Mouse (Mus musculus) embryonic facial prominence, embryonic 14.5 days (tissue): Measurements from ENCODE around the gene Kat2b. TPM values are rescaled to one million over a fixed set of nuclear protein-coding genes. Genes with fewer than 3 reads are reported as not detected.

Experiments used
- ATAC-seq: fragments of 200-750 bp; cut with Nextera tagmentation; 2 replicates; pipeline ENCODE4 v1.8.0; 2017; ENCODE audit warnings: low read depth, moderate number of reproducible peaks, moderate TSS enrichment
- DNase-seq: peaks from one replicate; pipeline ENCODE4 v3.0.0-alpha.2; 2015; ENCODE audit warnings: low spot score
- H3K27ac ChIP-seq: fragments of 300-500 bp; sonication (generic); replicated peaks from 2 replicates; pipeline ENCODE4 v1.5.1; 2014; ENCODE audit warnings: low read depth, mild to moderate bottlenecking, low read length, moderate library complexity
- H3K27me3 ChIP-seq: fragments of 300-500 bp; sonication (generic); replicated peaks from 2 replicates; pipeline ENCODE4 v1.6.1; 2014; ENCODE audit warnings: low read length; ENCODE audit not compliant: control insufficient read depth, insufficient read depth
- H3K36me3 ChIP-seq: fragments of 300-500 bp; sonication (generic); 2 replicates; pipeline ENCODE4 v1.6.1; 2014; ENCODE audit warnings: low read length, mixed read lengths; ENCODE audit not compliant: control insufficient read depth, insufficient read depth
- H3K4me1 ChIP-seq: fragments of 300-500 bp; sonication (generic); 2 replicates; pipeline ENCODE4 v1.6.1; 2014; ENCODE audit warnings: antibody characterized with exemption, low read length; ENCODE audit not compliant: control insufficient read depth, insufficient read depth
- H3K4me2 ChIP-seq: fragments of 300-500 bp; sonication (generic); 2 replicates; pipeline ENCODE4 v1.6.1; 2014; ENCODE audit warnings: low read depth, mild to moderate bottlenecking, low read length, moderate library complexity, mixed read lengths
- H3K4me3 ChIP-seq: fragments of 300-500 bp; sonication (generic); 2 replicates; pipeline ENCODE4 v1.5.1; 2014; ENCODE audit warnings: low read depth, mild to moderate bottlenecking, low read length
- H3K9ac ChIP-seq: fragments of 300-500 bp; sonication (generic); 2 replicates; pipeline ENCODE4 v1.6.1; 2014; ENCODE audit warnings: low read depth, mild to moderate bottlenecking, low read length, moderate library complexity, mixed read lengths
- H3K9me3 ChIP-seq: fragments of 300-500 bp; sonication (generic); 2 replicates; pipeline ENCODE4 v1.6.1; 2016; ENCODE audit warnings: low read length; ENCODE audit not compliant: control insufficient read depth
- WGBS: fragments of 180-500 bp; shearing (Covaris S2); extraction: QIAGEN DNeasy Blood & Tissue Kit; methylation state at CpG from one replicate; pipeline ENCODE4 v1.1.7; 2014; 5-methylcytosine and 5-hydroxymethylcytosine counted together
- polyA plus RNA-seq: library from polyadenylated mRNA; unstranded; fragments of >200 nt; fragmentation: Nextera tagmentation; extraction: Ambion mirVana; gene quantifications from 2 replicates; pipeline ENCODE4 v1.2.1, GENCODE M21; 2014

Kat2b gene
- polyA plus RNA-seq, 1 experiment from 2014 or later: 7.3 TPM

GRCm38 (mm10) chr17:53623762-53624161, 57.1 kb downstream of the Kat2b start:
- H3K4me3 ChIP-seq: no peak overlapping the region
- no peak overlapping the region for H3K9ac ChIP-seq
- no peaks in the 10 kb centered on the region for H3K9me3 ChIP-seq
- H3K4me2 ChIP-seq: no peak overlapping the region
- H3K27ac ChIP-seq: no peak overlapping the region
- no peak for DNase-seq
- no peaks in the 10 kb centered on the region for H3K4me1 ChIP-seq
- no peaks in the 10 kb centered on the region for H3K27me3 ChIP-seq
- 77% methylated on average over 9 of the region's 9 CpGs for WGBS
- no peak for ATAC-seq
- peaks cover 6% of the 10 kb centered on the region; the same call in 1 of the 2 replicates for H3K36me3 ChIP-seq

- Histone ChIP-seq H3K9ac (no peak overlapping the region), H3K4me2 (no peak overlapping the region), H3K4me3 (no peak overlapping the region), H3K9me3 (no peaks in the 10 kb centered on the region), H3K36me3 (peaks cover 6% of the 10 kb centered on the region; the same call in 1 of the 2 replicates), H3K27me3 (no peaks in the 10 kb centered on the region), H3K27ac (no peak overlapping the region), H3K4me1 (no peaks in the 10 kb centered on the region)
- ATAC-seq: no peak
- 88% methylated on average over 3 of the region's 3 CpGs for WGBS
- no peak for DNase-seq
Observed at GRCm38 (mm10) chr17:53626160-53626559, 59.5 kb downstream of the Kat2b start.

GRCm38 (mm10) chr17:53627497-53627896, 60.8 kb downstream of the Kat2b start:
- no peak overlapping the region for H3K4me2 ChIP-seq
- no peaks in the 10 kb centered on the region for H3K9me3 ChIP-seq
- no peak for ATAC-seq
- no peak for DNase-seq
- no peak overlapping the region for H3K9ac ChIP-seq
- H3K4me1 ChIP-seq: no peaks in the 10 kb centered on the region
- H3K36me3 ChIP-seq: peaks cover 11% of the 10 kb centered on the region; the same call in 1 of the 2 replicates
- no peak overlapping the region for H3K4me3 ChIP-seq
- 77% methylated on average over 4 of the region's 4 CpGs for WGBS
- no peaks in the 10 kb centered on the region for H3K27me3 ChIP-seq
- H3K27ac ChIP-seq: no peak overlapping the region

GRCm38 (mm10) chr17:53628131-53628530, 61.5 kb downstream of the Kat2b start:
- no peak for ATAC-seq
- no peaks in the 10 kb centered on the region for H3K4me1 ChIP-seq
- H3K27me3 ChIP-seq: no peaks in the 10 kb centered on the region
- H3K4me3 ChIP-seq: no peak overlapping the region
- DNase-seq: no peak
- no peak overlapping the region for H3K27ac ChIP-seq
- H3K4me2 ChIP-seq: no peak overlapping the region
- 69% methylated on average over 5 of the region's 5 CpGs for WGBS
- no peak overlapping the region for H3K9ac ChIP-seq
- peaks cover 15% of the 10 kb centered on the region; the same call in 1 of the 2 replicates for H3K36me3 ChIP-seq
- no peaks in the 10 kb centered on the region for H3K9me3 ChIP-seq

- Histone ChIP-seq H3K4me2 (no peak overlapping the region), H3K27ac (no peak overlapping the region), H3K9ac (no peak overlapping the region), H3K4me3 (no peak overlapping the region), H3K4me1 (no peaks in the 10 kb centered on the region), H3K36me3 (0 out of 2 replicates have a peak, but pooled peaks cover 8% of the 10 kb centered on the region), H3K9me3 (no peaks in the 10 kb centered on the region), H3K27me3 (no peaks in the 10 kb centered on the region)
- DNase-seq: no peak
- no peak for ATAC-seq
Observed at GRCm38 (mm10) chr17:53631344-53631743, 64.7 kb downstream of the Kat2b start.

GRCm38 (mm10) chr17:53643360-53643759, 76.7 kb downstream of the Kat2b start:
- Histone ChIP-seq H3K4me2 (no peak overlapping the region), H3K27ac (no peak overlapping the region), H3K9me3 (no peaks in the 10 kb centered on the region), H3K4me3 (no peak overlapping the region), H3K36me3 (peaks cover 63% of the 10 kb centered on the region), H3K4me1 (no peaks in the 10 kb centered on the region), H3K27me3 (no peaks in the 10 kb centered on the region), H3K9ac (no peak overlapping the region)
- DNase-seq (no peak), ATAC-seq (no peak)
- 89% methylated on average over 4 of the region's 4 CpGs for WGBS

GRCm38 (mm10) chr17:53650251-53650661, 83.6 kb downstream of the Kat2b start:
- H3K27ac ChIP-seq: no peak overlapping the region
- 75% methylated on average over 2 of the region's 2 CpGs for WGBS
- no peak overlapping the region for H3K4me3 ChIP-seq
- H3K27me3 ChIP-seq: no peaks in the 10 kb centered on the region
- no peak overlapping the region for H3K4me2 ChIP-seq
- H3K36me3 ChIP-seq: peaks cover 38% of the 10 kb centered on the region
- ATAC-seq (no peak), DNase-seq (no peak)
- H3K9ac ChIP-seq: no peak overlapping the region
- H3K9me3 ChIP-seq: no peaks in the 10 kb centered on the region
- no peaks in the 10 kb centered on the region for H3K4me1 ChIP-seq

GRCm38 (mm10) chr17:53654596-53654995, 87.9 kb downstream of the Kat2b start:
- no peak overlapping the region for H3K4me3 ChIP-seq

GRCm38 (mm10) chr17:53655081-53655480, 88.4 kb downstream of the Kat2b start:
- H3K4me2 ChIP-seq: no peak overlapping the region
- no peak overlapping the region for H3K4me3 ChIP-seq
- ATAC-seq: no peak
- no peak for DNase-seq
- H3K4me1 ChIP-seq: no peaks in the 10 kb centered on the region
- no peaks in the 10 kb centered on the region for H3K27me3 ChIP-seq
- H3K27ac ChIP-seq: no peak overlapping the region
- 87% methylated on average over 6 of the region's 6 CpGs for WGBS
- H3K9me3 ChIP-seq: no peaks in the 10 kb centered on the region
- H3K36me3 ChIP-seq: peaks cover 24% of the 10 kb centered on the region
- no peak overlapping the region for H3K9ac ChIP-seq

More at GRCm38 (mm10) chr17:53654596-53654995, 87.9 kb downstream of the Kat2b start:
- H3K4me2 ChIP-seq: no peak overlapping the region
- ATAC-seq: no peak
- H3K27me3 ChIP-seq: no peaks in the 10 kb centered on the region
- no peaks in the 10 kb centered on the region for H3K9me3 ChIP-seq
- WGBS: 91% methylated on average over 4 of the region's 4 CpGs
- no peak for DNase-seq
- no peak overlapping the region for H3K9ac ChIP-seq
- H3K4me1 ChIP-seq: no peaks in the 10 kb centered on the region
- H3K27ac ChIP-seq: no peak overlapping the region
- H3K36me3 ChIP-seq: peaks cover 20% of the 10 kb centered on the region
